Mouse (Mus musculus): ENCODE data around the gene Eps15. TPM values are rescaled to one million over a fixed set of nuclear protein-coding genes. Genes with fewer than 3 reads are reported as not detected.

Gene Eps15
- total RNA-seq, 1 experiment: 13.0 TPM

- no peak overlapping the region for H3K27ac ChIP-seq (ENCODE audit: insufficient read depth, low read depth, low read length, poor library complexity, severe bottlenecking)
- in situ Hi-C loops (cut with MboI; ENCODE audit: low sequenced_read_pairs in 2 of 2, unreplicated experiment in 2 of 2): no loop called here
- H3K4me1 ChIP-seq (ENCODE audit: control insufficient read depth in 2 of 2, insufficient read depth in 2 of 2, low read length in 2 of 2, poor library complexity in 1 of 2): 0 out of 4 replicates have a peak, but pooled peaks cover 0 to 2% of the 10 kb centered on the region in 2 experiments
- DNase-seq (ENCODE audit: low read depth, low spot score): no peak
- H3K9ac ChIP-seq (ENCODE audit: insufficient read depth, low read depth, low read length, poor library complexity, severe bottlenecking): no peak overlapping the region
- no peak for TF ChIP-seq ZC3H11A (IDR thresholded peaks at IDR 0.05; ENCODE audit: borderline replicate concordance, low read depth, low read length)
- no peak for TF ChIP-seq HCFC1 (IDR thresholded peaks at IDR 0.05; ENCODE audit: borderline replicate concordance, insufficient read depth, low read length)
- no peak for TF ChIP-seq MAFK (IDR thresholded peaks at IDR 0.05; ENCODE audit: insufficient read depth, low read depth, low read length)
- no peak for TF ChIP-seq CHD2 (IDR thresholded peaks at IDR 0.05; ENCODE audit: low read depth, low read length)
- no peak for TF ChIP-seq ZNF384 (IDR thresholded peaks at IDR 0.05; ENCODE audit: low read depth, low read length)
- H3K36me3 ChIP-seq (ENCODE audit: control insufficient read depth, insufficient read depth, low read length, poor library complexity, severe bottlenecking): no peaks in the 10 kb centered on the region
- H3K4me3 ChIP-seq (ENCODE audit: insufficient read depth in 1 of 2, low read depth in 1 of 2, low read length in 2 of 2, poor library complexity in 1 of 2, severe bottlenecking in 1 of 2): no peak overlapping the region
- H3K9me3 ChIP-seq (ENCODE audit: control insufficient read depth, insufficient read depth, low read depth, low read length): no peaks in the 10 kb centered on the region
Observed at GRCm38 (mm10) chr4:109257639-109258038, 22.4 kb upstream of the Eps15 start.

- H3K9ac ChIP-seq (ENCODE audit: insufficient read depth, low read depth, low read length, poor library complexity, severe bottlenecking): no peak overlapping the region
- no peak for TF ChIP-seq HCFC1 (IDR thresholded peaks at IDR 0.05; ENCODE audit: borderline replicate concordance, insufficient read depth, low read length)
- TF ChIP-seq ZC3H11A (IDR thresholded peaks at IDR 0.05; ENCODE audit: borderline replicate concordance, low read depth, low read length): no peak
- TF ChIP-seq CHD2 (IDR thresholded peaks at IDR 0.05; ENCODE audit: low read depth, low read length): no peak
- no peak for TF ChIP-seq ZNF384 (IDR thresholded peaks at IDR 0.05; ENCODE audit: low read depth, low read length)
- TF ChIP-seq MAFK (IDR thresholded peaks at IDR 0.05; ENCODE audit: insufficient read depth, low read depth, low read length): no peak
- no peaks in the 10 kb centered on the region for H3K9me3 ChIP-seq (ENCODE audit: control insufficient read depth, insufficient read depth, low read depth, low read length)
- in situ Hi-C loops (cut with MboI; ENCODE audit: low sequenced_read_pairs in 2 of 2, unreplicated experiment in 2 of 2): no loop called here
- H3K4me3 ChIP-seq (ENCODE audit: insufficient read depth in 1 of 2, low read depth in 1 of 2, low read length in 2 of 2, poor library complexity in 1 of 2, severe bottlenecking in 1 of 2): no peak overlapping the region
- no peak for DNase-seq (ENCODE audit: low read depth, low spot score)
- no peaks in the 10 kb centered on the region for H3K36me3 ChIP-seq (ENCODE audit: control insufficient read depth, insufficient read depth, low read length, poor library complexity, severe bottlenecking)
- H3K27ac ChIP-seq (ENCODE audit: insufficient read depth, low read depth, low read length, poor library complexity, severe bottlenecking): no peak overlapping the region
- no peaks in the 10 kb centered on the region for H3K4me1 ChIP-seq (ENCODE audit: control insufficient read depth in 2 of 2, insufficient read depth in 2 of 2, low read length in 2 of 2, poor library complexity in 1 of 2)
Observed at GRCm38 (mm10) chr4:109262068-109262467, 18.0 kb upstream of the Eps15 start.

- no peak for DNase-seq (ENCODE audit: low read depth, low spot score)
- no peak overlapping the region for H3K4me3 ChIP-seq (ENCODE audit: insufficient read depth in 1 of 2, low read depth in 1 of 2, low read length in 2 of 2, poor library complexity in 1 of 2, severe bottlenecking in 1 of 2)
- no peaks in the 10 kb centered on the region for H3K36me3 ChIP-seq (ENCODE audit: control insufficient read depth, insufficient read depth, low read length, poor library complexity, severe bottlenecking)
- H3K9ac ChIP-seq (ENCODE audit: insufficient read depth, low read depth, low read length, poor library complexity, severe bottlenecking): no peak overlapping the region
- H3K27ac ChIP-seq (ENCODE audit: insufficient read depth, low read depth, low read length, poor library complexity, severe bottlenecking): no peak overlapping the region
- TF ChIP-seq ZC3H11A (IDR thresholded peaks at IDR 0.05; ENCODE audit: borderline replicate concordance, low read depth, low read length): no peak
- no peak for TF ChIP-seq HCFC1 (IDR thresholded peaks at IDR 0.05; ENCODE audit: borderline replicate concordance, insufficient read depth, low read length)
- TF ChIP-seq CHD2 (IDR thresholded peaks at IDR 0.05; ENCODE audit: low read depth, low read length): no peak
- no peak for TF ChIP-seq ZNF384 (IDR thresholded peaks at IDR 0.05; ENCODE audit: low read depth, low read length)
- TF ChIP-seq MAFK (IDR thresholded peaks at IDR 0.05; ENCODE audit: insufficient read depth, low read depth, low read length): no peak
- H3K4me1 ChIP-seq (ENCODE audit: control insufficient read depth in 2 of 2, insufficient read depth in 2 of 2, low read length in 2 of 2, poor library complexity in 1 of 2): no peaks in the 10 kb centered on the region
- in situ Hi-C loops (cut with MboI; ENCODE audit: low sequenced_read_pairs in 2 of 2, unreplicated experiment in 2 of 2): no loop called here
- H3K9me3 ChIP-seq (ENCODE audit: control insufficient read depth, insufficient read depth, low read depth, low read length): no peaks in the 10 kb centered on the region
Observed at GRCm38 (mm10) chr4:109266056-109266455, 14.0 kb upstream of the Eps15 start.

DNA sequence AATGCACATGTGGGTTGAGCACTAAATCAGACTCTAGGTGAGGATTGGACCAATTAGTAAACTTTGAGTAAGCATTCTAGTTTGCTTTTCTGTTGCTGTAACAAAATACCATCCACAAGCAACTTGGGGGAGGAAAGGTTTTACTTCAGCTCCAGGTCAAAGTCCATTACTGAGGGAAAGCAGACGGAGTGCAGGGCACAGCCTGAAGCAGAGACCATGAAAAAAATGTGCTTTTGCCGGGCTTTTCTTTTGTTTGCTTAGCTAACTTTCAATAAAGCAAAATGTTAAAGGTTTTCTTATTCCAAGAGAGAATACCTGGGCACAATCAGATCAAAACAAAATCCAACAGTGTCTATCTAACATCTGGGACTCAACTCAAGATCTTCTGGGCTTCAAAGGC, 13.3 kb upstream of the Eps15 start:
- in situ Hi-C loops (cut with MboI; ENCODE audit: low sequenced_read_pairs in 2 of 2, unreplicated experiment in 2 of 2): no loop called here
- no peak overlapping the region for H3K9ac ChIP-seq (ENCODE audit: insufficient read depth, low read depth, low read length, poor library complexity, severe bottlenecking)

GRCm38 (mm10) chr4:109267452-109267851, 12.6 kb upstream of the Eps15 start:
- no peaks in the 10 kb centered on the region for H3K9me3 ChIP-seq (ENCODE audit: control insufficient read depth, insufficient read depth, low read depth, low read length)
- no peaks in the 10 kb centered on the region for H3K36me3 ChIP-seq (ENCODE audit: control insufficient read depth, insufficient read depth, low read length, poor library complexity, severe bottlenecking)
- no peaks in the 10 kb centered on the region for H3K4me1 ChIP-seq (ENCODE audit: control insufficient read depth in 2 of 2, insufficient read depth in 2 of 2, low read length in 2 of 2, poor library complexity in 1 of 2)
- in situ Hi-C loops (cut with MboI; ENCODE audit: low sequenced_read_pairs in 2 of 2, unreplicated experiment in 2 of 2): no loop called here
- H3K4me3 ChIP-seq (ENCODE audit: insufficient read depth in 1 of 2, low read depth in 1 of 2, low read length in 2 of 2, poor library complexity in 1 of 2, severe bottlenecking in 1 of 2): no peak overlapping the region
- no peak overlapping the region for H3K9ac ChIP-seq (ENCODE audit: insufficient read depth, low read depth, low read length, poor library complexity, severe bottlenecking)
- no peak overlapping the region for H3K27ac ChIP-seq (ENCODE audit: insufficient read depth, low read depth, low read length, poor library complexity, severe bottlenecking)
- DNase-seq (ENCODE audit: low read depth, low spot score): no peak
- TF ChIP-seq ZNF384 (IDR thresholded peaks at IDR 0.05; ENCODE audit: low read depth, low read length) (no peak), HCFC1 (IDR thresholded peaks at IDR 0.05; ENCODE audit: borderline replicate concordance, insufficient read depth, low read length) (no peak)

More for the DNA sequence above, 13.3 kb upstream of the Eps15 start:
- Histone ChIP-seq H3K9me3 (ENCODE audit: control insufficient read depth, insufficient read depth, low read depth, low read length) (no peaks in the 10 kb centered on the region), H3K4me3 (ENCODE audit: insufficient read depth in 1 of 2, low read depth in 1 of 2, low read length in 2 of 2, poor library complexity in 1 of 2, severe bottlenecking in 1 of 2) (no peak overlapping the region), H3K36me3 (ENCODE audit: control insufficient read depth, insufficient read depth, low read length, poor library complexity, severe bottlenecking) (no peaks in the 10 kb centered on the region), H3K27ac (ENCODE audit: insufficient read depth, low read depth, low read length, poor library complexity, severe bottlenecking) (no peak overlapping the region), H3K4me1 (ENCODE audit: control insufficient read depth in 2 of 2, insufficient read depth in 2 of 2, low read length in 2 of 2, poor library complexity in 1 of 2) (no peaks in the 10 kb centered on the region)
- no peak for DNase-seq (ENCODE audit: low read depth, low spot score)
- no peak for TF ChIP-seq HCFC1 (IDR thresholded peaks at IDR 0.05; ENCODE audit: borderline replicate concordance, insufficient read depth, low read length)
- TF ChIP-seq MAFK (IDR thresholded peaks at IDR 0.05; ENCODE audit: insufficient read depth, low read depth, low read length): no peak
- no peak for TF ChIP-seq CHD2 (IDR thresholded peaks at IDR 0.05; ENCODE audit: low read depth, low read length)
- no peak for TF ChIP-seq ZNF384 (IDR thresholded peaks at IDR 0.05; ENCODE audit: low read depth, low read length)
- no peak for TF ChIP-seq ZC3H11A (IDR thresholded peaks at IDR 0.05; ENCODE audit: borderline replicate concordance, low read depth, low read length)

All from ES-E14 (cell line).